Mouse (Mus musculus): ENCODE data around the gene Csf3r. TPM values are rescaled to one million over a fixed set of nuclear protein-coding genes. Genes with fewer than 3 reads are reported as not detected.

Csf3r gene
- polyA plus RNA-seq (2012; rRNA removed), result 4.3 and 4.8 TPM in 2 replicates

GRCm38 (mm10) chr4:126024303-126024900 lies at the start of gene Csf3r:
TSS of gene Csf3r (plus strand) at chr4:126024550.

GRCm38 (mm10) chr4:126046851-126047585 lies 22.7 kb downstream of the Csf3r start, which contains the start of gene Mrps15:
TSS of gene Mrps15 (plus strand) at chr4:126046925.

GRCm38 (mm10) chr4:126058134-126058996 lies 34.0 kb downstream of the Csf3r start, which contains the start of gene Oscp1:
TSS of gene Oscp1 (plus strand) at chr4:126058565.

Other genes with a start within 250 kb of the Csf3r start
- gene Mrps15, start 22.4 kb downstream of the Csf3r start, polyA plus RNA-seq (2012; rRNA removed), result 147 and 165 TPM in 2 replicates
- gene Oscp1, start 34.0 kb downstream of the Csf3r start, polyA plus RNA-seq (2012; rRNA removed), result 2.8 and 3.6 TPM in 2 replicates
- gene Lsm10, start 72.1 kb downstream of the Csf3r start, polyA plus RNA-seq (2012; rRNA removed), result 49.2 and 58.0 TPM in 2 replicates
- gene Stk40, start 79.4 kb downstream of the Csf3r start, polyA plus RNA-seq (2012; rRNA removed), result 33.4 and 33.9 TPM in 2 replicates
- 235 and 333 TPM in 2 replicates for gene Eva1b, start 123.2 kb downstream of the Csf3r start, polyA plus RNA-seq (2012; rRNA removed)
- gene Sh3d21, start 138.9 kb downstream of the Csf3r start, polyA plus RNA-seq (2012; rRNA removed), result 1.5 and 2.4 TPM in 2 replicates
- gene Thrap3, start 178.2 kb downstream of the Csf3r start, polyA plus RNA-seq (2012; rRNA removed), result 43.5 and 50.3 TPM in 2 replicates
- gene Map7d1, start 231.8 kb downstream of the Csf3r start, polyA plus RNA-seq (2012; rRNA removed), result 76.6 and 112 TPM in 2 replicates
- gene Trappc3, start 237.8 kb downstream of the Csf3r start, polyA plus RNA-seq (2012; rRNA removed), result 24.0 and 35.8 TPM in 2 replicates